Mouse (Mus musculus): ENCODE measurements around the gene Nrip3. TPM values are rescaled to one million over a fixed set of nuclear protein-coding genes. Genes with fewer than 3 reads are reported as not detected.

The Nrip3 gene
- polyA plus RNA-seq (2012; rRNA removed) = 2.6 and 3.2 TPM in 2 replicates

DNA sequence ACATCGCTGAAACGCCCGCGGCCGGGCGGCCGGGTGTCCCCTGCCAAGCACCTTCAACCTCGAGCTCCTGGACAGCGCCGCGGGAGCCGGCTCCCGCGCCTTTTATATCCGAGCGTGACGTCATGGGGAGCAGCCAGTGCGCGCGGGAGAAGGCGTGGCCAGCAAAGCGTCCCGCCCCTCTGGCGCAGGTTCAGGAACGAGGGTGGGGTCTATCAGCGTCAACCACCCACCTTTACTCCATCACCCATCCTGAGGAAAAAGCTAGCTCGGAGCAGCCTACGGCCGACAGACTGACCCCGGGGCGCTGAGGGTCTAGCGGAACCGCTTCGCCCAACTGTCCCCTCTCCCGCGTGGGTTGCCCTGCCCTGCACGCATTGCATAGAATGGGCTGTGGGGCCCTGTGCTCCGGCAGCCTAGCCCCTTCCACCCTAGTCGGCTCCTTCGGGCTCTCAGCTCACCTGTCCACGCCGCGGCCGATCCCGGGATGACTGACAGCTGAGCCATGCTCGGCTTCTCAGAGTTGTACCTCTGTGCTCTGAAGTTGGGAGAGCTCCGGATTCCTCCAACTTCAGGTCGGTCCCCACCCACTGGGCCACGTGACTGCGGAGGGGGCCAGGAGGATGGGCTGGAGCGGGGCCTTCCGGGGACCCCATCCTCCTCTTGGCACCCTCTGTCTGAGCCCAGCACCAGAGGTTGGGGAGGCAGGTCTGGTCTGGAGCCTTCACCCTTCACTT, at the start of gene Nrip3:
Nrip3 (minus strand) TSS at position 556 of the 734 bp plus-strand sequence.
- no peak for TF ChIP-seq CTCF (IDR thresholded peaks at IDR 0.05; ENCODE audit: borderline replicate concordance, extremely low read depth, insufficient read depth, insufficient read length)
- no peak for TF ChIP-seq POLR2A (IDR thresholded peaks at IDR 0.05; ENCODE audit: borderline replicate concordance, extremely low read depth, insufficient read depth, insufficient read length, poor library complexity, severe bottlenecking)
- DNase-seq (ENCODE audit: low read depth) = peak; percentile 88

DNA sequence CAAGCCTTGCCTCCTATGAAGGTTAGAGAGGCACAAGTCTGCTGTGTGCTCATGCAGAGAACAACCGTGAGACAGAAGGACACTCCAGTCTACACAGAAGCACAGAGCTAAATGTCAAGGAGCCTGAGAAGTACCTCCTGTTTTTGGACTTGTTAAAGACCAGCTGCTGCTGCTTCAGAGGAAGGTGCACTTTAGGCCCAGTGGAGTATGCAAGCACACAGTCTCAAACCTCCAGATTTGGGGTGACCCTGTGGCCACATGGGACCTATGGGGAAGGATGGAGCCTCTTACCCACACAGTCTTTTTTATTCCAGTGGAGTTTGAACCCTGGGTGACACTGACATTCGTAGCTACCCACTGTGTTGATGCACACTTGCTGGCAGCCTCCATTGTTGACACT, 49.6 kb upstream of the Nrip3 start:
- TF ChIP-seq CTCF (IDR thresholded peaks at IDR 0.05; ENCODE audit: borderline replicate concordance, extremely low read depth, insufficient read depth, insufficient read length) (no peak), POLR2A (IDR thresholded peaks at IDR 0.05; ENCODE audit: borderline replicate concordance, extremely low read depth, insufficient read depth, insufficient read length, poor library complexity, severe bottlenecking) (no peak)
- no peak for DNase-seq (ENCODE audit: low read depth)

DNA sequence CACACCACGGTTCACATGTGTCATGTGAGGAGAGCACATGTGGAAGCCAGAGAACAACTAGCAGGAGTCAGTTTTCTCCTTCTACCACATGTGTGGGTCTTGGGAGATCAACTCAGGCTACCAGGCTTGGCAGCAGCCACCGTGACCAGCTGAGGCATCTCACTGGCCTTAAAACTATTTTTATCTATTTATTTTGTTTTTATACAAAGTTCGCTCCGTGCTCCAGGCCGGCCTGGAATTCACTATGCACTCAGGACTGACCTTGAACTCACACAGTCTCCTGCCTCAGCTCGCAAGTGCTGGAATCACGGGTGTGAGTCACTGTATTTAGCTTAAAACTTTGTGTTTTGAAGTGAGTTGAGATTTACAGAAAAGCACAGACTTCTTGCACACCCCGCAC, 45.1 kb upstream of the Nrip3 start:
- DNase-seq (ENCODE audit: low read depth) = no peak
- no peak for TF ChIP-seq POLR2A (IDR thresholded peaks at IDR 0.05; ENCODE audit: borderline replicate concordance, extremely low read depth, insufficient read depth, insufficient read length, poor library complexity, severe bottlenecking)
- no peak for TF ChIP-seq CTCF (IDR thresholded peaks at IDR 0.05; ENCODE audit: borderline replicate concordance, extremely low read depth, insufficient read depth, insufficient read length)

DNA sequence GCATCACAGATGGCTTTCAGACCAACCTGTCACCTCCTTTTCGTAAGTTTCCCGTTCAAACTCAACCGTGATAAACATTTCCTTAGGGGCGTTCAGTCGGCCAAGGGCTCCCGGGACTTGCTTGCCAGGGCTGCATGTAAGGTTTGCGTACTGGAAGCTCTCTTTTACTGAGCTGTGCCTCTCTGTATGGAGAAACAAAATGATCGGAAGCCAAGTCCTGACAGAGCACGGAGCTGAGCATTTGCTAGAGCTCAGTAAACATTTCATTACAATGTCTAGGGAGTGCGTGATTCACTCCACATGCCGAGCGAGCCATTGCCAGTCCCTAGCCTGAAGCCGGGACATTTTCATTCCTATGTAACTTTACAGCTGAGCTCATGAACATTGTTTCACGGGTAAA, 43.5 kb upstream of the Nrip3 start:
- peak; percentile 63 for DNase-seq (ENCODE audit: low read depth)
- TF ChIP-seq CTCF (IDR thresholded peaks at IDR 0.05; ENCODE audit: borderline replicate concordance, extremely low read depth, insufficient read depth, insufficient read length) = no peak
- no peak for TF ChIP-seq POLR2A (IDR thresholded peaks at IDR 0.05; ENCODE audit: borderline replicate concordance, extremely low read depth, insufficient read depth, insufficient read length, poor library complexity, severe bottlenecking)

DNA sequence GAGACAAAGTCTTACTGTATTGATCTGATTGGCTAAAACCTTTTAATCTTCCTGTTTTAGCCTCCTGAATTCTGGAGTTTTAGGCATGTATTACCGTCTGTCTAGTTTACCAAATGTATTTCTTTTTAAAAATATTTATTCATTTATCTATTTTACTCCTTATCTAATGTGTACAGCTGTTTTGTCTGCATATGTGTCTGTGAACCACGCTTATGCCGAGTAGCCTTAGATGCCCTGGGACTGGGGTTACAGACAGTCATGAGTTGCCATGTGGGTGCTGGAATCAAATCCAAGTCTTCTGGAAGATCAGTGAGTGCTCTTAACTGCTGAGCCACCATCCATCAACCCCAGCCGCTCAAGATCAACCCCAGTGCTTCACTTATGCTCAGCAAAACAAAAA, 36.8 kb upstream of the Nrip3 start:
- no peak for TF ChIP-seq CTCF (IDR thresholded peaks at IDR 0.05; ENCODE audit: borderline replicate concordance, extremely low read depth, insufficient read depth, insufficient read length)
- no peak for TF ChIP-seq POLR2A (IDR thresholded peaks at IDR 0.05; ENCODE audit: borderline replicate concordance, extremely low read depth, insufficient read depth, insufficient read length, poor library complexity, severe bottlenecking)
- no peak for DNase-seq (ENCODE audit: low read depth)

DNA sequence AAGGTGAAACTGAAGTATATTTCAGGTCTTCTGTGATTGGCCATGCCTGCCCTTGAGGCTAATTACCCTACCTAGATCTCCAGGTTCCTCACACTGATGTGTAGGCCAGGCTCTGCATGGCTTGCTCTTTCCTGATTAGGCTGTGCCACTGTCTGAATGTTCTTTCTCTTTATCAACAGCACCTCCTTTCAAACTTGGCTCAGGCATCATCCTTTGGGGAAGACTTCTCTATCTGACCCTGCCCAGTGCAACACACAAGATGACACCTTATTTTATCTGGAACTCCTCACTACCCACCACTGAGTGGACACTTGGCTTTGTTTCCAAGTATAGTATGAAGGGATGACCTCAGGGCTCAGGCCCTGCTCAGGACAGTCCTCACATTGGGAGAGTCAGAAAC, 36.1 kb upstream of the Nrip3 start:
- no peak for TF ChIP-seq POLR2A (IDR thresholded peaks at IDR 0.05; ENCODE audit: borderline replicate concordance, extremely low read depth, insufficient read depth, insufficient read length, poor library complexity, severe bottlenecking)
- no peak for TF ChIP-seq CTCF (IDR thresholded peaks at IDR 0.05; ENCODE audit: borderline replicate concordance, extremely low read depth, insufficient read depth, insufficient read length)
- no peak for DNase-seq (ENCODE audit: low read depth)

DNA sequence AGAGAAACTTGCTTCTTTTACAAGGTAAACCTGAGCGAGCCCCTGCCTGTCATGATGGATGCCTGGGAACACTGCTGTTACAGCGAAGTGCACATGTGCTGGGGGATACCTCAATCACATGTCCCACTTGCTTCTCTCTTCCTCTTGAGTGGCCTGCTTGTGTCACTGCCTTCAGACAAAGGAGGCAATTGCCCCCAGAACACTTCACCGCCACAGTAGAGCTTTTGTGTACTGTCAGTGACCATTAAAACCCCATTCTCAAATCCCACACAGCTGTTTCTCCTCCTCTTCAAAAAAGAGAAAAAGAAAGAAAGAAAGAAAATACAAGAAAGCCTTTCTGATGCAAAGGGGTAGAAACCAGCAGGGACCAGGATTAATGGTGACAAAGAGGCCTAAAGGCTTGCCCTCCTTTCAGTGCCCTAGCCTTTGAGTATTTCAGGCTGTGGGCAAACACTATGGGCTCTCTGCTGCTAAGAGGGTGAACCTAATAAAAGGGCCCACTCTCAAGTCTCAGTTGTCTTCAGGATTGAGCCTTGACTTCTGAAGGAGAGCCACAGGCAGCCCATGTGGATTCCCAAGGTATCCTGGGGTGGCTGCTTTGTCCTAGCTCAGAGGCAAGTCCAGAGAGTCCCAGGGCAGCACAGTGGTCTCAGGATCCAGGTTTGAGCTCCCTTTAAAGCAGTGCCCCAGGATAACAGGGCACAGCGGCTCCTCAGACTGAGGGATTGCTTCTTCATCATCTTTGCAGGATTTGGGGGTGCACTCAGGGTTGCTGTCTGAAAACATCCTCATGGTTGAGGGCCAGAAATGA, 31.7 kb upstream of the Nrip3 start:
- DNase-seq (ENCODE audit: low read depth) = peak; percentile 77
- TF ChIP-seq POLR2A (IDR thresholded peaks at IDR 0.05; ENCODE audit: borderline replicate concordance, extremely low read depth, insufficient read depth, insufficient read length, poor library complexity, severe bottlenecking) = no peak
- no peak for TF ChIP-seq CTCF (IDR thresholded peaks at IDR 0.05; ENCODE audit: borderline replicate concordance, extremely low read depth, insufficient read depth, insufficient read length)

DNA sequence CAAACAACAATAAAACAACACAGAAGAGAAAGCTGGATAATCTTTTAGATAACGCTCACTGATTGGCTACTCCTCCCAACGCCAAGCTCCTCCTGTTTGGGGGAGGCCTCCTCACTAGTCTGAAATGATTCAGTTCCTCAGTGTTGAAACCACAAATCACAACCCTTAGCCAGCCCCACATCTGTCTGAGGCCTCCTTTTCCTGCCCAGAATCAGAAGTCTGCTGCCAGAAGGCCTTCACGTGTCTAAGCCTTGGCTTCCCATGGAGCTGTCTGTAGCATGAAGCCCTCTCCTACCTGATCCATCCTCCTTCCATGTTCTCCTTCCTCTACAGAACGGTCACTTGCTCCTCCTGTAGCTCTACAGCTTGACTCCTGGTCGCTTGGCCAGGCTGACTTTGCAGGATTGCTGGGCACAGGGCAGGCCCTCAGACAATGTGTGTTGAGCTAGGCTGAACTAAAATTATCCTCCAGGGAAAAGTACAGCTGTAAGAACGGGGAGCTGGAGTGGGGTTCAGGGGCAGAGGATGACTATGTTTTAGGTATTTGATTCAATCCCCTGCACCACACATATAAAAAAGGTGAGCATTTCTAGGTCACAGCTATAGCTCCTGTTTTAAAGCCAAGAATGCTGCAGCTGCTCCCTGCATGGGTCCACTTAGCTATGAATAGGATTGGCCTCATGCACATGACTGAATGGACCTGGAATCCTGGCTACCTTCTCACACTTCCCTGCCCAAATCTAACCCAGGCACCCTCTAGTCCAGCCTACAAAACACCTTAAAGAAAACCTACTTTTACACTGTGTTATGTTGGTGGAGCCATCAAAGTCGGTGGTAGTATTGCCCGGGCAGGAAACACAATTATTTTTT, 26.0 kb upstream of the Nrip3 start:
- no peak for DNase-seq (ENCODE audit: low read depth)
- no peak for TF ChIP-seq POLR2A (IDR thresholded peaks at IDR 0.05; ENCODE audit: borderline replicate concordance, extremely low read depth, insufficient read depth, insufficient read length, poor library complexity, severe bottlenecking)

DNA sequence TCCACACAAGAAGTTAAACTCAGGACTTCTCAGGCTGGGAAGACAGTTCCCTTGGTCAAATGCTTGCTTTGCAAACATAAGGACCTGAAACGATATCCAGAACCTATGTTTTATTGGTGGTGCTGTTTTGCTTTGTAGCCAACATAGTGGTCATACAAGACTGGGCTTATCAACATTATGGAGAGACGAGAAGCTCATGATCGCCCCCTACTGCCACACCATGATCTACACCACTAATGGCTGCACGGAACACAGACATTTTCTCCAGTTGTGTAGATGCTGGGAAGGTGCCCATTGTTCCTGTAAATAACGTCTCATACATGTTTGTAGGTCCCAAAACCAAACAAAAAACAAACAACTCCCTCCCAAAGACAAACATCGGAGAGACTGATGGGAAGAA, 23.0 kb upstream of the Nrip3 start:
- no peak for DNase-seq (ENCODE audit: low read depth)
- TF ChIP-seq CTCF (IDR thresholded peaks at IDR 0.05; ENCODE audit: borderline replicate concordance, extremely low read depth, insufficient read depth, insufficient read length) (peak; percentile 33; the same call in 1 of the 2 replicates), POLR2A (IDR thresholded peaks at IDR 0.05; ENCODE audit: borderline replicate concordance, extremely low read depth, insufficient read depth, insufficient read length, poor library complexity, severe bottlenecking) (no peak)

DNA sequence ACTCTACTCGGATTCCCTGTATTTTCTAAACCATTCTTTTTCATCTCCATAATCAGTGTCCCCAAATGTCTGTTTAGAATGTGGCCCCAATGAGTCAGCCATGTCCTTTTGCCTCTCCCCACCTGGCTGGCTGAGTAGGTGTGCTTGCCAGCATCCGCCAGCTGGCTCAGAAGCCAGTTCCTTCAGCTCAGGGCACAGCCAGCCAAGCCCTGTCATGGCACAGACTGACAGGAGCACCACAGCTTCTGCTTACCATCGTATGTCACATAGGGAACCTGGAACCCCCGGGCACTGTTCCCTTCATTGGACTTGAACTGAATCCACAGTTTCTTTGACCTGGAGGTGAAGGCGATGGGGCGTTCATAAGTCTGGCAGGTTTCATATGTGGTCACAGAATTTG, 22.5 kb upstream of the Nrip3 start:
- TF ChIP-seq POLR2A (IDR thresholded peaks at IDR 0.05; ENCODE audit: borderline replicate concordance, extremely low read depth, insufficient read depth, insufficient read length, poor library complexity, severe bottlenecking) (no peak), CTCF (IDR thresholded peaks at IDR 0.05; ENCODE audit: borderline replicate concordance, extremely low read depth, insufficient read depth, insufficient read length) (no peak)
- DNase-seq (ENCODE audit: low read depth) = no peak

DNA sequence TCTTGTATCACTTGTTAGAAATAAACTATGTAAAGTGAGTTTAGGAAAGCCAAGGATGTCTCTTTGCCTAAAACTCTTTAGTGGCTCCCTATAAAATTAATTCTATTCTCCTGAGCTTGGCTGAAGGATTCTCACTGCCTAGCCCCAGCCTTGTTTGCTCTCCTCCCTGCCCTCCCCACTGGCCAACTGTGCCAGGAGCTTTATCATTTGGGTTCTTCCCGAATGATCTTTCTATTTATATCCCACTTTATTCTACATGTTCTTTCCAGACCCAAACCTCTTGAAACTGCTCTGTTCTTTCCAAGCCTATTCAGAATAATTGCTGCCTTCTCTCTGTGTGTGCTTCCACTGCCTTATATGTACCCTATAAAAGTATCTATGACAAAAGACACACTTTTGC, 21.7 kb upstream of the Nrip3 start:
- no peak for DNase-seq (ENCODE audit: low read depth)
- TF ChIP-seq CTCF (IDR thresholded peaks at IDR 0.05; ENCODE audit: borderline replicate concordance, extremely low read depth, insufficient read depth, insufficient read length) = no peak
- TF ChIP-seq POLR2A (IDR thresholded peaks at IDR 0.05; ENCODE audit: borderline replicate concordance, extremely low read depth, insufficient read depth, insufficient read length, poor library complexity, severe bottlenecking) = no peak

All from brain, embryonic 14.5 days (tissue).